Mouse (Mus musculus): ENCODE data around the gene Ccdc82.

GRCm38 (mm10) chr9:13310236-13310635 lies 63.5 kb downstream of the Ccdc82 start:
- TF ChIP-seq CTCF (IDR thresholded peaks at IDR 0.05; ENCODE audit: low read depth) (no peak), EP300 (IDR thresholded peaks at IDR 0.05; ENCODE audit: low read depth) (no peak)
